Mouse (Mus musculus): ENCODE data around the gene Tent5c. TPM values are rescaled to one million over a fixed set of nuclear protein-coding genes. Genes with fewer than 3 reads are reported as not detected.

The Tent5c gene
- polyA plus RNA-seq, 1 experiment from 2014 or later, result 3.8 TPM

GRCm38 (mm10) chr3:100495456-100495855, 6.3 kb upstream of the Tent5c start:
- Histone ChIP-seq H3K9ac (ENCODE audit: low read length) (no peak overlapping the region), H3K27me3 (ENCODE audit: control insufficient read depth, insufficient read depth, low read length) (no peaks in the 10 kb centered on the region), H3K4me2 (ENCODE audit: low read depth, low read length, severe bottlenecking) (no peak overlapping the region), H3K4me1 (replicated peaks; ENCODE audit: control insufficient read depth, insufficient read depth, low read length) (no peaks in the 10 kb centered on the region), H3K27ac (ENCODE audit: low read depth, low read length) (no peak overlapping the region), H3K36me3 (ENCODE audit: control insufficient read depth, insufficient read depth, low read length) (no peaks in the 10 kb centered on the region), H3K4me3 (ENCODE audit: low read depth, low read length) (no peak overlapping the region), H3K9me3 (ENCODE audit: control insufficient read depth, low read length) (no peaks in the 10 kb centered on the region)
- no peak for DNase-seq (ENCODE audit: low spot score)
- no peak for ATAC-seq (replicated peaks; ENCODE audit: low FRiP score)
- WGBS, result 94% methylated on average over 16 of the region's 16 CpGs

- Histone ChIP-seq H3K36me3 (ENCODE audit: control insufficient read depth, insufficient read depth, low read length) (no peaks in the 10 kb centered on the region), H3K27ac (ENCODE audit: low read depth, low read length) (no peak overlapping the region), H3K27me3 (ENCODE audit: control insufficient read depth, insufficient read depth, low read length) (no peaks in the 10 kb centered on the region; the same call in 1 of the 2 replicates), H3K9me3 (ENCODE audit: control insufficient read depth, low read length) (no peaks in the 10 kb centered on the region), H3K4me2 (ENCODE audit: low read depth, low read length, severe bottlenecking) (no peak overlapping the region), H3K9ac (ENCODE audit: low read length) (no peak overlapping the region), H3K4me1 (replicated peaks; ENCODE audit: control insufficient read depth, insufficient read depth, low read length) (0 out of 2 replicates have a peak, but pooled peaks cover 2% of the 10 kb centered on the region), H3K4me3 (ENCODE audit: low read depth, low read length) (no peak overlapping the region)
- ATAC-seq (replicated peaks; ENCODE audit: low FRiP score) (no peak), DNase-seq (ENCODE audit: low spot score) (no peak)
- 89% methylated on average over 5 of the region's 5 CpGs for WGBS
Observed at GRCm38 (mm10) chr3:100494912-100495311, 5.8 kb upstream of the Tent5c start.

- 14% methylated on average over 4 of the region's 4 CpGs for WGBS
- Histone ChIP-seq H3K36me3 (ENCODE audit: control insufficient read depth, insufficient read depth, low read length) (no peaks in the 10 kb centered on the region), H3K27me3 (ENCODE audit: control insufficient read depth, insufficient read depth, low read length) (peaks cover 21% of the 10 kb centered on the region), H3K9me3 (ENCODE audit: control insufficient read depth, low read length) (no peaks in the 10 kb centered on the region), H3K4me1 (replicated peaks; ENCODE audit: control insufficient read depth, insufficient read depth, low read length) (0 out of 2 replicates have a peak, but pooled peaks cover 2% of the 10 kb centered on the region), H3K4me2 (ENCODE audit: low read depth, low read length, severe bottlenecking) (peak overlapping the region; percentile 95), H3K9ac (ENCODE audit: low read length) (peak overlapping the region; percentile 58; the same call in 1 of the 2 replicates), H3K27ac (ENCODE audit: low read depth, low read length) (no peak overlapping the region), H3K4me3 (ENCODE audit: low read depth, low read length) (peak overlapping the region; percentile 60)
- ATAC-seq (replicated peaks; ENCODE audit: low FRiP score) (no peak), DNase-seq (ENCODE audit: low spot score) (peak; percentile 54)
Observed at GRCm38 (mm10) chr3:100490010-100490300, 831 bp upstream of the Tent5c start.

GRCm38 (mm10) chr3:100488251-100489132, 632 bp downstream of the Tent5c start:
- H3K4me2 ChIP-seq (ENCODE audit: low read depth, low read length, severe bottlenecking), result peak overlapping the region; percentile 95
- WGBS, result under 1% methylated on average over 59 of the region's 66 CpGs
- no peak overlapping the region for H3K27ac ChIP-seq (ENCODE audit: low read depth, low read length)
- peak; percentile 66 for DNase-seq (ENCODE audit: low spot score)
- H3K4me3 ChIP-seq (ENCODE audit: low read depth, low read length), result peak overlapping the region; percentile 60
- peak overlapping the region; percentile 50 for H3K9ac ChIP-seq (ENCODE audit: low read length)
- no peaks in the 10 kb centered on the region for H3K36me3 ChIP-seq (ENCODE audit: control insufficient read depth, insufficient read depth, low read length)
- no peaks in the 10 kb centered on the region for H3K9me3 ChIP-seq (ENCODE audit: control insufficient read depth, low read length)
- H3K4me1 ChIP-seq (replicated peaks; ENCODE audit: control insufficient read depth, insufficient read depth, low read length), result 0 out of 2 replicates have a peak, but pooled peaks cover 2% of the 10 kb centered on the region
- peak; percentile 44 for ATAC-seq (replicated peaks; ENCODE audit: low FRiP score)
- peaks cover 21% of the 10 kb centered on the region for H3K27me3 ChIP-seq (ENCODE audit: control insufficient read depth, insufficient read depth, low read length)

- H3K27me3 ChIP-seq (ENCODE audit: control insufficient read depth, insufficient read depth, low read length), result peaks cover 21% of the 10 kb centered on the region
- ATAC-seq (replicated peaks; ENCODE audit: low FRiP score), result no peak
Observed at GRCm38 (mm10) chr3:100487046-100487445, 2.1 kb downstream of the Tent5c start.

GRCm38 (mm10) chr3:100485390-100486132, 3.6 kb downstream of the Tent5c start:
- H3K36me3 ChIP-seq (ENCODE audit: control insufficient read depth, insufficient read depth, low read length), result no peaks in the 10 kb centered on the region
- peaks cover 21% of the 10 kb centered on the region for H3K27me3 ChIP-seq (ENCODE audit: control insufficient read depth, insufficient read depth, low read length)
- H3K9me3 ChIP-seq (ENCODE audit: control insufficient read depth, low read length), result no peaks in the 10 kb centered on the region
- H3K4me3 ChIP-seq (ENCODE audit: low read depth, low read length), result no peak overlapping the region
- no peak overlapping the region for H3K9ac ChIP-seq (ENCODE audit: low read length)
- H3K4me2 ChIP-seq (ENCODE audit: low read depth, low read length, severe bottlenecking), result no peak overlapping the region
- H3K27ac ChIP-seq (ENCODE audit: low read depth, low read length), result no peak overlapping the region
- 0 out of 2 replicates have a peak, but pooled peaks cover 2% of the 10 kb centered on the region for H3K4me1 ChIP-seq (replicated peaks; ENCODE audit: control insufficient read depth, insufficient read depth, low read length)
- DNase-seq (ENCODE audit: low spot score) (no peak), ATAC-seq (replicated peaks; ENCODE audit: low FRiP score) (no peak)
- 50% methylated on average over 11 of the region's 11 CpGs for WGBS

More at GRCm38 (mm10) chr3:100487046-100487445, 2.1 kb downstream of the Tent5c start:
- 85% methylated on average over 2 of the region's 2 CpGs for WGBS
- no peak overlapping the region for H3K4me2 ChIP-seq (ENCODE audit: low read depth, low read length, severe bottlenecking)
- H3K36me3 ChIP-seq (ENCODE audit: control insufficient read depth, insufficient read depth, low read length), result no peaks in the 10 kb centered on the region
- no peak overlapping the region for H3K9ac ChIP-seq (ENCODE audit: low read length)
- DNase-seq (ENCODE audit: low spot score), result no peak
- H3K27ac ChIP-seq (ENCODE audit: low read depth, low read length), result no peak overlapping the region
- H3K4me1 ChIP-seq (replicated peaks; ENCODE audit: control insufficient read depth, insufficient read depth, low read length), result 0 out of 2 replicates have a peak, but pooled peaks cover 2% of the 10 kb centered on the region
- H3K4me3 ChIP-seq (ENCODE audit: low read depth, low read length), result no peak overlapping the region
- no peaks in the 10 kb centered on the region for H3K9me3 ChIP-seq (ENCODE audit: control insufficient read depth, low read length)

GRCm38 (mm10) chr3:100482971-100483610, 6.0 kb downstream of the Tent5c start:
- Histone ChIP-seq H3K9me3 (ENCODE audit: control insufficient read depth, low read length) (no peaks in the 10 kb centered on the region), H3K4me3 (ENCODE audit: low read depth, low read length) (no peak overlapping the region), H3K4me2 (ENCODE audit: low read depth, low read length, severe bottlenecking) (no peak overlapping the region), H3K4me1 (replicated peaks; ENCODE audit: control insufficient read depth, insufficient read depth, low read length) (no peaks in the 10 kb centered on the region), H3K27ac (ENCODE audit: low read depth, low read length) (no peak overlapping the region), H3K9ac (ENCODE audit: low read length) (no peak overlapping the region), H3K36me3 (ENCODE audit: control insufficient read depth, insufficient read depth, low read length) (no peaks in the 10 kb centered on the region), H3K27me3 (ENCODE audit: control insufficient read depth, insufficient read depth, low read length) (peaks cover 16% of the 10 kb centered on the region; the same call in 1 of the 2 replicates)
- ATAC-seq (replicated peaks; ENCODE audit: low FRiP score) (no peak), DNase-seq (ENCODE audit: low spot score) (no peak)
- WGBS, result 88% methylated on average over 5 of the region's 5 CpGs

- H3K27ac ChIP-seq (ENCODE audit: low read depth, low read length), result no peak overlapping the region
- no peaks in the 10 kb centered on the region for H3K36me3 ChIP-seq (ENCODE audit: control insufficient read depth, insufficient read depth, low read length)
- peaks cover 10% of the 10 kb centered on the region; the same call in 1 of the 2 replicates for H3K27me3 ChIP-seq (ENCODE audit: control insufficient read depth, insufficient read depth, low read length)
- no peak overlapping the region for H3K4me2 ChIP-seq (ENCODE audit: low read depth, low read length, severe bottlenecking)
- no peaks in the 10 kb centered on the region for H3K4me1 ChIP-seq (replicated peaks; ENCODE audit: control insufficient read depth, insufficient read depth, low read length)
- no peak overlapping the region for H3K4me3 ChIP-seq (ENCODE audit: low read depth, low read length)
- no peaks in the 10 kb centered on the region for H3K9me3 ChIP-seq (ENCODE audit: control insufficient read depth, low read length)
- ATAC-seq (replicated peaks; ENCODE audit: low FRiP score) (no peak), DNase-seq (ENCODE audit: low spot score) (no peak)
- no peak overlapping the region for H3K9ac ChIP-seq (ENCODE audit: low read length)
- WGBS, result 69% methylated on average over 7 of the region's 7 CpGs
Observed at GRCm38 (mm10) chr3:100482324-100482911, 6.7 kb downstream of the Tent5c start.

All from forebrain, embryonic 11.5 days (tissue).